Mouse (Mus musculus) intestine, postnatal 0 days (tissue): ENCODE results near the gene Omp. TPM values are rescaled to one million over a fixed set of nuclear protein-coding genes. Genes with fewer than 3 reads are reported as not detected.

Experiments
- ATAC-seq: fragments of 200-750 bp; cut with Nextera tagmentation; 2 replicates; pipeline ENCODE4 v1.8.0; 2017; ENCODE audit warnings: mild to moderate bottlenecking, moderate TSS enrichment, moderate library complexity
- H3K27ac ChIP-seq: fragments of 300-500 bp; sonication (generic); 2 replicates; pipeline ENCODE4 v1.5.1; 2014; ENCODE audit warnings: mild to moderate bottlenecking, low read depth, low read length, moderate library complexity
- H3K27me3 ChIP-seq: fragments of 300-500 bp; sonication (generic); replicated peaks from 2 replicates; pipeline ENCODE4 v1.6.1; 2014; ENCODE audit warnings: low read length, mixed read lengths; ENCODE audit not compliant: control insufficient read depth, insufficient read depth
- H3K36me3 ChIP-seq: fragments of 300-500 bp; sonication (generic); 2 replicates; pipeline ENCODE4 v1.6.1; 2014; ENCODE audit warnings: mild to moderate bottlenecking, moderate library complexity; ENCODE audit not compliant: control insufficient read depth, insufficient read depth
- H3K4me1 ChIP-seq: fragments of 300-500 bp; sonication (generic); replicated peaks from 2 replicates; pipeline ENCODE4 v1.6.1; 2014; ENCODE audit warnings: antibody characterized with exemption, low read length, mixed read lengths; ENCODE audit not compliant: control insufficient read depth, insufficient read depth
- H3K4me2 ChIP-seq: fragments of 300-500 bp; sonication (generic); replicated peaks from 2 replicates; pipeline ENCODE4 v1.6.1; 2014; ENCODE audit warnings: low read depth, mild to moderate bottlenecking, moderate library complexity
- H3K4me3 ChIP-seq: fragments of 300-500 bp; sonication (generic); 2 replicates; pipeline ENCODE4 v1.5.1; 2014; ENCODE audit warnings: low read depth, low read length
- H3K9ac ChIP-seq: fragments of 300-500 bp; sonication (generic); 2 replicates; pipeline ENCODE4 v1.6.1; 2014; ENCODE audit warnings: mild to moderate bottlenecking, low read depth, low read length
- H3K9me3 ChIP-seq: fragments of 300-500 bp; sonication (generic); 2 replicates; pipeline ENCODE4 v1.6.1; 2016; ENCODE audit warnings: mixed run types; ENCODE audit not compliant: control insufficient read depth
- CTCF ChIP-seq: sonication (generic); IDR thresholded peaks from 2 replicates; pipeline ENCODE4 v1.5.1; 2016; ENCODE audit warnings: low read depth, mild to moderate bottlenecking, control low read depth, antibody characterized with exemption, moderate library complexity
- WGBS: fragments of 180-500 bp; shearing (Covaris S2); extraction: QIAGEN DNeasy Blood & Tissue Kit; methylation state at CpG from one replicate; pipeline ENCODE4 v1.1.7; 2014; 5-methylcytosine and 5-hydroxymethylcytosine counted together
- polyA plus RNA-seq: library from polyadenylated mRNA; unstranded; fragments of >200 nt; fragmentation: Nextera tagmentation; extraction: Ambion mirVana; gene quantifications from 2 replicates; pipeline ENCODE4 v1.2.1, GENCODE M21; 2015

Gene Omp
- polyA plus RNA-seq, 1 experiment from 2014 or later, result 0.10 TPM

DNA sequence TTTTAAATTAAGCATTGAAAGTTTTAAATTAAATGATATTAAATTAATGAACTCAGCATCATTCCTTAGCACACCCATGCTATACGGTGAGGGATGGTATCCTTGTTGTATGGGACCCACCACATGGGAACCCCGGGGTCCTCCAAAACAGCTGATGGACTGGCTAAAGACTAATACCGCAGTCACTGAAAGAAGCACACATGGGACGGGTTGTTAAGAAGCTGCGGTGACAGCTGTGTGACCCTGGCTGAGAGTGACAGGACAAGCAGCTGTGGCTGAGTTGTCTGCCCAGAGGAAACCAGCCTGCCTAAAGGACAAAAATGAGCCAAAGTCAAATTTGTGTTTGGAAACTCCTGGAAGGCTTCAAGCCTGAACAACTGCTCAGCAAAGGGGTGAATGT is 8.6 kb upstream of the Omp start:
- Histone ChIP-seq H3K4me1 (no peaks in the 10 kb centered on the region; the same call in 1 of the 2 replicates), H3K36me3 (0 out of 2 replicates have a peak, but pooled peaks cover 4% of the 10 kb centered on the region), H3K4me3 (no peak overlapping the region), H3K4me2 (no peak overlapping the region), H3K27me3 (no peaks in the 10 kb centered on the region), H3K9me3 (no peaks in the 10 kb centered on the region), H3K27ac (no peak overlapping the region), H3K9ac (no peak overlapping the region)
- ATAC-seq, result no peak
- WGBS, result 91% methylated on average over 5 of the region's 5 CpGs
- no peak for TF ChIP-seq CTCF

DNA sequence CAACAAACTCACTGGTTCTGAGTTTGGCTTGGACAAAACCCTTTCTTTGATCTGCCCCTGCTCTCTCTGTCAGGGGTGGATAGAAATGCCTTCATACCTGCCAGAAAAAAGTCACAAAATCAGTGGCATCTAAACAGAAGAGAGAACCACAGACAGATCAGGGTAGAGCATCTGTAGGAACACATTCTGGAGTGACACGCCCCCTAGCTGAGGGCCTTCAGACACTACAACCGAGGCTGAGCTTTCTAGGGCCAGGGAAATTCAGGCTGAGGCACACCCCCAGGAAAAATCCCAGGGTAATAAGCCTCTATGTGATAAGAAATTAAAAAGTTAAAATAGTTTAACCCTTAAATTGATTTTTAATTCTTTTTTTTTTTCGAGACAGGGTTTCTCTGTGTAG is 8.0 kb upstream of the Omp start:
- Histone ChIP-seq H3K27me3 (no peaks in the 10 kb centered on the region), H3K4me3 (no peak overlapping the region), H3K9ac (no peak overlapping the region), H3K27ac (no peak overlapping the region), H3K9me3 (no peaks in the 10 kb centered on the region), H3K4me2 (no peak overlapping the region), H3K36me3 (0 out of 2 replicates have a peak, but pooled peaks cover 4% of the 10 kb centered on the region), H3K4me1 (no peaks in the 10 kb centered on the region; the same call in 1 of the 2 replicates)
- ATAC-seq, result no peak
- TF ChIP-seq CTCF, result peak; percentile 48
- 62% methylated on average over 3 of the region's 3 CpGs for WGBS

DNA sequence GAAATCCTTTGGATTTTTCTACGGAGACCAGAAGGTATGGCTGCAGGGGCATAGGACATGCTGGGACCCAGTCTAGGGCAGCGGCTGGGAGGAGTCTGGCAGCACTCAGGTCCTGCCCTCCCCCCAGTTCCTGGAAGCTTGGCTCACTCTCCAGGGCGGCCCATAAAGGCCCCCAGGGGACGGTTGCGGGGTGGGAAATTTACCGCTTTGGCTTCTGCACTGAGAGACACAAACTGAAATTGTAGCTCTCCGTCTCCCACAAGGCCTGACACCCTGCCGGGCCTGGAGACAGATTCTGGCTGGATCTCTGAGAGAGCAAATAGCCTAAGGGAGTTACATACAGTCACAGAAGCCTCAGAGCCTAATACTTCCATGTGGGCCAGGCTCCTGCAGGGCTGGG is 7.1 kb upstream of the Omp start:
- H3K36me3 ChIP-seq, result 0 out of 2 replicates have a peak, but pooled peaks cover 4% of the 10 kb centered on the region
- no peak overlapping the region for H3K9ac ChIP-seq
- H3K4me2 ChIP-seq, result no peak overlapping the region
- WGBS, result 73% methylated on average over 8 of the region's 8 CpGs
- no peaks in the 10 kb centered on the region for H3K27me3 ChIP-seq
- no peak for TF ChIP-seq CTCF
- no peaks in the 10 kb centered on the region for H3K9me3 ChIP-seq
- H3K27ac ChIP-seq, result no peak overlapping the region
- ATAC-seq, result no peak
- no peak overlapping the region for H3K4me3 ChIP-seq
- no peaks in the 10 kb centered on the region for H3K4me1 ChIP-seq

DNA sequence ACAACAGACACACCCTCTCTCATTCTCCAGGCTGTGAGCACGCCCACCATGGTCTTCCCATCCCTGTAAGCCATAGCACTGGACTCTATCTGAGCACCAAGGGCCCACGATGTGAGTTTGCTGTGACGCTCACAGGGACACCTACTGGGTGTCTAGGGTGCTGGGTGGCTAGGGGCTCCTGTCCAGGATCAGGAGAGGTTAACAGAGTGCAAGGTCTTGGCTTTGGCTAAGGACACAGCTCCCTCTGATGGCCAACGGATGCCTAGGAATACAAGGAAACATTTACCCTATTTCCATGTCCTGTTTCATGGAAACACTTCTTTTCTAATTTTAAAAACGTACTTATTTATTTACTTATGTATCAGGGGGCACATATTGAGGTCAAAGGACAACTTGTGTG is 5.2 kb upstream of the Omp start:
- ATAC-seq, result no peak
- 59% methylated on average over 5 of the region's 5 CpGs for WGBS
- Histone ChIP-seq H3K4me1 (no peaks in the 10 kb centered on the region), H3K9ac (no peak overlapping the region), H3K27ac (no peak overlapping the region), H3K9me3 (no peaks in the 10 kb centered on the region), H3K4me3 (no peak overlapping the region), H3K36me3 (0 out of 2 replicates have a peak, but pooled peaks cover 4% of the 10 kb centered on the region), H3K4me2 (no peak overlapping the region), H3K27me3 (no peaks in the 10 kb centered on the region)
- TF ChIP-seq CTCF, result peak; percentile 61

DNA sequence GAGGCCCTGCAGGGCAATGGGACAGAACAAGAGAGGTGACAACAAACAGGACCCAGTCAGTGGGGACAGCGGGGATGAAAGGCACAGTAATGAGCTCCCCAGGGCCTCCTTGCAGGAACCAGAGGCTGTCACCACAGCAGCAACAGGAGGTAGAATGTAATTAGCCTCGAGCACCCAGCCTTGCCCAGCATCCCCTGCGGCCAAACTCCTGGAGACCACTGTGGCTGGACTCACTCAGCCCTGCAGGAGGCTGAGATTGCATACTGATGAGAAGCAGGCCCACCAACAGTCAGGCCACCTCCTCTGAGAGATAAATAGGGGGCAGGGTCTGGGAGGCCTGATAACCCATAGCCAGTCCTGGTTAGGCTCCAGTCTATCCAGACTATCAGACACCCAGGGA is 4.5 kb upstream of the Omp start:
- Histone ChIP-seq H3K9ac (no peak overlapping the region), H3K27ac (no peak overlapping the region), H3K36me3 (0 out of 2 replicates have a peak, but pooled peaks cover 4% of the 10 kb centered on the region), H3K27me3 (no peaks in the 10 kb centered on the region), H3K4me2 (no peak overlapping the region), H3K9me3 (no peaks in the 10 kb centered on the region), H3K4me1 (no peaks in the 10 kb centered on the region), H3K4me3 (no peak overlapping the region)
- ATAC-seq, result no peak
- 62% methylated on average over 3 of the region's 3 CpGs for WGBS
- TF ChIP-seq CTCF, result no peak

- Histone ChIP-seq H3K4me3 (no peak overlapping the region), H3K36me3 (0 out of 2 replicates have a peak, but pooled peaks cover 4% of the 10 kb centered on the region), H3K27me3 (no peaks in the 10 kb centered on the region), H3K9me3 (no peaks in the 10 kb centered on the region), H3K9ac (no peak overlapping the region), H3K27ac (no peak overlapping the region), H3K4me2 (no peak overlapping the region), H3K4me1 (no peaks in the 10 kb centered on the region)
- TF ChIP-seq CTCF, result no peak
- WGBS, result 73% methylated on average over 10 of the region's 10 CpGs
- no peak for ATAC-seq
Observed at GRCm38 (mm10) chr7:98148721-98149407, 3.6 kb upstream of the Omp start.
